Mouse (Mus musculus): ENCODE measurements around the gene Unc13d. TPM values are rescaled to one million over a fixed set of nuclear protein-coding genes. Genes with fewer than 3 reads are reported as not detected.

Gene Unc13d
- total RNA-seq, 4 experiments from 2014 or later: 0.75 to 1.6 (median 1.4) TPM

- DNase-seq: no peak
These were observed 925 bp downstream of the Unc13d start for GRCm38 (mm10) chr11:116076836-116077235.

GRCm38 (mm10) chr11:116076266-116076540 lies 1.6 kb downstream of the Unc13d start:
- DNase-seq: no peak

GRCm38 (mm10) chr11:116075539-116076265 lies 2.1 kb downstream of the Unc13d start:
- DNase-seq: no peak

DNA sequence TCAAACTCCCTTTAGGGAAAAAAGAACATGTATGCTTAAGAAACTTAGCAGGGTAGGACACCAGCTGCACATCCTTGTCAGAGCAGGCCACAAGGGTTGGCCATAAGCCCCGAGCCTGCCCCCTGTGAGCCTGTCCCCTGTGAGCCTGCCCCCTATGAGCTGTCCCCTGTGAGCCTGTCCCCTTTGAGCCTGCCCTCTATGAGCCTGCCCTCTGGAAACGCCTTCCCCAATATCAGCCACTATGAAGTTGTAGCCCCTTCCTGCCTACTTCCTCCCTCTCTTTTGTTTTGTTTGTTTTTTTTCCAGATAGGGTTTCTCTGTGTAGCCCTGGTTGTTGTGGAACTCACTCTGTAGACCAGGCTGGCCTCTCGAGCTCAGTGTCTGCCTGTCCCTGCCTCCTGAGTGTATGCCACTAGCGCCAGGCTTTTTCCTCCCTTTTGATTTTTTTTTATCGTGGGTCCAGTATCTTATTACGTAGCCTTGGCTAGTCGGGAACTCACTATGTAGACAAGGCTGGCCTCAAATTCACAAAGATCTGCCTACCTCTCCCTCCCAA lies 3.2 kb downstream of the Unc13d start:
- no peak for DNase-seq

- DNase-seq: no peak
These were observed 5.2 kb downstream of the Unc13d start for GRCm38 (mm10) chr11:116072608-116073007.

DNA sequence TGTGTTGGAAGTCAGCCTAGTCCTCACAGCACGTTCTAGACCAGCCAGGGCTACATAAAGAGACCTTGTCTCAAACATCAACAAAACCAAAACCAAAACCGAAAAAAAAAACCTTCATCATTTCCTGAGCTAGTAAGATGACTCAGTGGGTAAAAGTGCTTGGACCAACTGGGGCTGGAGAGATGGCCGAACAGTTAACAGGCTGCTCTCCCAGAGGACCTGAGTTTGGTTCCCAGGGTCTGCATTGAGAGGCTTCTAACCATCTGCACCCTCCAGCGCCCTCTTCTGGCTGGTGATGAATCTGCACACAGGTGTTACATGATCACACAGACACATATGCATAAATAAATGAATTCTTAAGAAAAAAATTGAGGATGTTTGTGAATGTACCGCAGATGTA lies 6.3 kb downstream of the Unc13d start:
- DNase-seq: no peak

GRCm38 (mm10) chr11:116065345-116065744 lies 12.4 kb downstream of the Unc13d start:
- no peak for DNase-seq

GRCm38 (mm10) chr11:116064187-116064867 lies 13.4 kb downstream of the Unc13d start:
- DNase-seq: no peak

DNA sequence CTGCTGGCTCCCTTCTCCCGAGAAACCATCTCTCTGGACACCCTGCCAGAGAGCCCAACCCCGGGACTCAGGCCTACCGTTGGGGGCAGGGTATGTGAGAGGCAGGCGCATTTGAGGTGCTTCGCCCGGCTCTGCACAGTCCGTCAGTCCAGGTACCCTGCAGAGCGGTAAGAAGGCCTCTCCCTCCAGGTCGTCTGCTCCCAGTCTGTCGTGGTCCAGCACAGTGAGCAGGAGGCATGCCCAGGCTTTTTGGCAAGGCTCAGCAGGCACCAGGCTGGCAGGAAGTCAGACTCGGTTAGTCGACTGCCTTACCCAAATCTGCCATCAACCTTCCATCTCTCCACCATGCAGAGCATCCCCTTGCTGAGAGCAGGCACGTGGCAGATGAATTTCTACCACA lies 14.2 kb downstream of the Unc13d start:
- no peak for DNase-seq

GRCm38 (mm10) chr11:116062521-116062920 lies 15.2 kb downstream of the Unc13d start:
- no peak for DNase-seq

DNA sequence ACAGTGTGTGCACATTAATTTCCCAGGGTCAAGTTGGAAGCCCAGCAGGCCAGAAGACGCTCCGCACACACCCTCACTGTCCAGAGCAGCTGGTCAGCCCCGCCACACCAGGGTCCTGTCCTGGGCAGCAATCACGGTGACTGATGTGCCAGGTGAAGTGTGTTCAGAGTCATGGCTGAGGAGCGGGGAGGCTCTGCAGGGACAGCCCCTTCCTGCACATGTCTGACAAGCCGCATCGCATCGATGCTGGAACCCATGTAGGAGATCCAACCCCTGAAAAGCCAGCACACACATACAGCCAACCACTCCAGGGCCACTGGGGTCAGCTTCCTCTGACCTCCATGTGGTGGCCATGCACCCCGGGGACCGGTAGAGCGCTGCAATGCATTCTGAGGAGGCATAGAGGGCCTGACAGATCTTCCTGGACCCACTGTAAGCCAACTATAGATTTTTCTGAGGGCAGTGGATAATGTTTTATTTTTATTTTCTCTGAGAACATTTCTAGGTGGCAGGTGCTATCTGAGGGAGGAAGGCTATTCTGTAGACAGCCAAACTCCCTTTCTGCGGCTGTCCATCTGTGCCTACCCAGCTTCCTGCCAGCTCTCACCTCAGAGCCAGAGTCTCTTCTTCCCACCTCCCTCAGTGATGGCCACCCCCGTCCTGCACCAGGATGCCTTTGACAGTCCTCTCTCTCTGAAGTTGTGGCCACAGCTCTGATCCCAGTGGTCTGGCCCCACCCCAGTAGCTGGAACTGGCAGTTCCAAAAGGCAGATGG lies 15.9 kb downstream of the Unc13d start:
- DNase-seq: no peak

GRCm38 (mm10) chr11:116060596-116060995 lies 17.2 kb downstream of the Unc13d start:
- no peak for DNase-seq

DNA sequence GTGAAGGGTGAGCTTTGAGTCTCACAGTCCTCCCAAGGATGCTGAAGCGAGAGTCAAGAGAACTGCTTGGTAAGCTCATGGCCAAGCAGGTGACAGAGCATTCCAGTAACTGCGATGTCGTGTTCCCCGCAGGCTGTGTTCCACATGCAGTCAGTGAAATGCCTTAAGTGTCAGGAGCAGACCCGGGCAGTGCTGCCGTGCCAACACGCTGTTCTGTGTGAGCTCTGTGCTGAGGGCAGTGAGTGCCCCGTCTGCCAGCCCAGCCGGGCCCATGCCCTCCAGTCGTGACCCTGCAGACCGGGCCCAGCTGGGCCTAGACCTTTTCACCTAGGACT lies 18.1 kb downstream of the Unc13d start:
- no peak for DNase-seq

- no peak for DNase-seq
These were observed 18.7 kb downstream of the Unc13d start for GRCm38 (mm10) chr11:116058868-116059690.

- no peak for DNase-seq
These were observed 19.6 kb downstream of the Unc13d start for GRCm38 (mm10) chr11:116058022-116058614.

DNA sequence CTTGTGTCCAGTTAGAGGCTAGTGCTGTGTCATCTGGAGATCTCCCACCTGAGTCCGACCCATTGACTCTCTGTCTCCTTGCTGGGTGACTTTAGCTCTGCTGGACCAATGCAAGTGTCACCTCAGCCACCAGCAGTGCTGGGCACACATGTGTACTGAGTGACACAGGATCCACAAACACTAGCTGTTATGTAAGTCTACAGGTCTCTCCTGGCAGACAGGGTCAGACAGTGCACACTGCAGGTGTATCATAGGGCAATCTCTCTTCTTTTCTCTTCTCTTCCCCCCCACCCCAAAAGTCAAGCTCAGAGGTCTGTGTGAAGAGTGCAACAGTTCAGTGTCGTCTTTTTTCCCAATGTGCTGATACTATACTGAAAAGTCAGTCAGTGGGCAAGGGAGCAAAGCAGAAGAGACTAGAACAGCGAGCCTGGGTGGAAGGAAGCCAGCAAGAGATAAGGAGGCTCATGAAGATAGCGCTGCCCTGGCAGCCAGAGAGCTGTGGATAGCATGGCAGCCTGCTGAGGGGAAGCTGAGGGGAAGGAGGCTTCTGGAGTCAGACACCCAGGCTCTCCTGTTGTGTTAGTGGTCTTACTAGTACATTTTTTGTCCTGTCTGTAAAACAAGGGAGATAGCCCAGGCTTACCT lies 20.4 kb downstream of the Unc13d start:
- no peak for DNase-seq

GRCm38 (mm10) chr11:116055873-116056272 lies 21.9 kb downstream of the Unc13d start:
- DNase-seq: no peak

GRCm38 (mm10) chr11:116053510-116054229 lies 24.1 kb downstream of the Unc13d start:
- no peak for DNase-seq

DNA sequence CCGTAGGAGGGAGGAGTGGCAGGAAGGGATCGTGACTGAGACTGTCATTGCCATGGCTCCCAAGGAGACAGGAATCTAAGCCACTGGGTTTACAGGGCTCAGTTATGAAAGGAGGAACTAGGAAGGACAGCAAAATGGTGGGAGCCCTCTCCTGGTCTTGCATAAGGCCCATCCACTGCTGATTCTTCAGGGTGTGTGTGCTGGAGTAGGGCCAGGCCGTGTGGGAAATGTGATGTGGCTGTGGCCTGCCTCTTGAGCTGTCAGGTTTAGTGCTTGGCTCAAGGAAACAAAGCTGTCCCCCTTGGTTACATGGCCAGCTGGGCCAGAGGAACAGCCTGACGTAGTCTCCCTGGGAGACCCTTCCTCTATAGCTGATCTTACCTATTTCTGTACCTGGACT lies 27.6 kb downstream of the Unc13d start:
- no peak for DNase-seq

- no peak for DNase-seq
These were observed 28.2 kb downstream of the Unc13d start for GRCm38 (mm10) chr11:116049610-116050009.

- no peak for DNase-seq
These were observed 32.6 kb downstream of the Unc13d start for GRCm38 (mm10) chr11:116045173-116045572.
